Mouse (Mus musculus) lung, adult 2 months (tissue): ENCODE measurements at regions not wholly inside any gene's neighbourhood (a gene's known extent, or its start where the extent isn't known, plus 50 kb on each side); places are given as distances from the start of the nearest gene placed in this dataset.

Experiments used
- CTCF ChIP-seq: fragments of 200-500 bp; IDR thresholded peaks from 2 replicates; pipeline ENCODE4 v1.5.1; 2011; ENCODE audit warnings: mild to moderate bottlenecking, low read length, control low read depth; ENCODE audit not compliant: insufficient read depth
- POLR2A ChIP-seq: fragments of 200-500 bp; IDR thresholded peaks from 2 replicates; pipeline ENCODE4 v1.6.1; 2011; ENCODE audit warnings: low read depth, mild to moderate bottlenecking, control low read depth, low read length, borderline replicate concordance; ENCODE audit errors: extremely low read depth

GRCm38 (mm10) chr13:111002670-111003069, 252.1 kb upstream of the Actbl2 start:
- TF ChIP-seq POLR2A (no peak), CTCF (no peak)
